Mouse (Mus musculus) ZHBTc4 (cell line): ENCODE measurements around the gene Cyp51.

Source experiments
- DNase-seq: peaks from one replicate; pipeline ENCODE4 v3.0.0-alpha.2; 2011; ENCODE audit warnings: low read depth, low spot score

The Cyp51 gene

DNA sequence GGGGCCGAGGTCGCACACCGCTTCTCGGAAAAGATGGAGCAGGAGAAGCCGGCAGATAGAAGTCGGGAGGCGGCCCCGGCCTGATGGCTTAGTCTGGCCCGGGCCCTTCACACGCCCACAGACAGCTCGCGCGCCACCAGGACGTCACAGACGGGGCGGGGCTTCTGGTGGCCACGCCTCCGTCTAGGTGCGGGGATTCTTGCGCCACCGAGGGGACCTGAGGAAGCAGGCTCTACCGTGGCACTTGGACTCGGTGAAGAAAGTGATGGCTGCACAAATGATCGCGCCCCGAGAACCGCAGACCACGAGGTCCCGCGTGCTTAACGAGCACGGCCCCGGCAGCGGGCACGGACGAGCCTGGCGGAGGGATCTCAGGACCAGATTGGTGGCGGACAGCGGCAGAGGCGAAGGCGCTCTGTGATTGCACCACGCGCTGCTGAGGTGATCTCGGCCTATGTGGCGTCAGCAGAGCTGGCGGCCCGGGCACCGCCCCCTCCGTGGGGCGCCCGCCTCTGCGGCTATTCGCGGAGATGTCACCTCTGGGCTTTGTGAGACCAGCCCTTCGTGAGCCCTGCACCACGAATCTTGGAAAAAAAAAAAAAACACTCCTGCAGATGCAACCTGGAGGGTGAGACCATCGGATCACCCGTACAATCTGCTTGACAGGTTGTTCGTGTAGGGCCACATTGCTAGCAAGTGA lies at the start of gene Cyp51:
Gene Cyp51, minus strand, starts transcription at position 406 of the 700 bp plus-strand sequence.
- peak; percentile 96 for DNase-seq

DNA sequence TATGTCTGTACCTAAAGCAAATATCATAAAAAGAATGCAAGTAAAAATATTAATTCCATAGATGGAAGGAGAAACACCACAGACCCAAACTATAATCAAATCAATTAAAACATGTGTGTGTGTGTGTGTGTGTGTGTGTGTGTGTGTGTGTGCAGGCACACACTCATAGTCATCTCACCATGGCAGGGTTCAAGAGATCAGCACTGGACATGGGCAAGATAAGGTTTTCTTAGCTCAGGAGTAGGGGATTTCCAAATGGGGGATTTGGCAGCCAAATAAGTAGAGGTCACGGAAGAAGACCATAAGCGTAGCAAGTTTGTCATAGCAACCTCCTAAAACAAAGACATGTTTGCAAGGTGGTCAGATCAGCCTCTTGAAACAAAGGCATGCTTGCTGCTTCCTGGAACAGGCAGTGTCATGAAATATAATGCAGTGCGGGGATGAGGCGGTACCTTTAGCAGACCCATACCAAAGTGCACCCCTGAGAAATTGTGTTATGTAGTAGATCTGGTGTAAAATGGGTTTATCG lies 8.1 kb upstream of the Cyp51 start:
- DNase-seq, result no peak

DNA sequence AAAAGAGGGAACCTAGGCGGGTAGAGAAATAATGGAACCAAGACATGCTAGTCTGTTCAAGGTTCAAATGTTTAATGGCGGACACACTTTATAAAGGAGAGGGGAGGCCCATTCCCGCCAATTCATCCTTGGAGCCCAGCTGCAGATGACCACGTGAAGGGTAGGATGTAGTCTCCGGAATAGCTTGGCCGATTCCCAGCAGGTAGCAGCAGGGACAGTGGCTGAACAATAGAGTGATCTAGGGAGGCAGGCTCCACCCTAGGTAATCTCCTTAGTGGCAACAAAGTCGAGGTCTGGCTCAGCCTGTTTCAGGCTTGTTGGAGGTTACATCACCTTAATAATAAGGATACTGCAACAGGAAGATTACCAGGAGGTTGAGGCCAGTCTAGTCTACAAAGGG lies 2.5 kb upstream of the Cyp51 start:
- peak; percentile 67 for DNase-seq

DNA sequence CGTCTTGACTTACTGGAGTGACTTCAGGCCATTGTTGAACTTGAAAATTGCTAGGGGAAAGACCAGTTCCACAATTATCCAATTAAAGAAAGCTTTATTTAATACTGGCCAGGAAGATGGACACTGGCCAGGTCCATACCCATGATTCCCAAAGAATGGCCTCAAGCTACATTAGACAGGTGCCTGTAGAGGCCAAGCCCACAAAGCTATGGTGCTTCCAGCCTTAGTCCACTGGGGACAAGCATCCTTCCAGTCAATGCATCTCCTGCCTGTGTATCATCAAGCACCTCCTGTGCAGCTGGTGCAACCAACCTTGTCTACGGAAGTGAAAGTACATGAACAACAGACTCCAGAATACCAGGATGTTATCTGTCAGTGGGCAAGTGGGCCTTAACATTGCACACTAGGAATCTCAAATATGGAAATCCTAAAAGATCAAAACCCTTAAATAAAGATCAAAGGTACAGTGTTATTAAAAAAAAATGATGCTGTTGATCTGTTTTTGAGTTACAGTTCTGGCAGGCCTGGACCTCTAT lies 1.2 kb upstream of the Cyp51 start:
- no peak for DNase-seq

DNA sequence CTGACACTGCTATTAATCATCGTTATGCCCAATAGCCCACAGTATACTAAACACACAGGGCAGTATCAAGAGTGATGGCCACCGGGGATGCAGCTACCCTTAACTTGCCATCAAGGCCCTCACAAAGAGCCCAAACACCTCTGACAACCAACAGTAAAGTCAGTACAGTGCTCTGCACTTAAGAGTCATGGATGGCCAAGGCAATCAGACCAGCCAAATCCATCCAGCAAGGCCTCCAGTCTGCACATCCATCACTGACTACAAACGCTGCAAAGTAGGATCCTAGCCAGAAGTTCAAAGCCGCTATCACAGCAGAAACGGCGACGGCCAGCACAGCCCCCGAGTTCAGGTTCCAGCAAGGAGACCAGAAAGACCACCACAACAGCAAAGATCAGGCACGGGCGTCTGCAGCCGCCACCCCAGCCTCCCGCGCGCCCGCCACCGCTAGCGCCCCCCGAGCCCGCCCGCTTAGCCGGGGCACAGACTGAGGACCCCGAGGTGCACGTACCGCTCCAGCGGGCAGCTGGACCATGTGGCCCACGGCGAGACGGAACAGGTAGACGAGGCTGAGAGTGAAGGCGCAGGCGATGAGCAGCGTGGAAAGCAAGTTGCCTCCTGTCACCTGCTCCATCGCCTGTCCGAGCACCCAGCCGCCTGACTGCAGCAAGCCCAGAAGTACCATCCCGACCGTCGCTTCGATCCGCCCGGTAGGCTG lies 763 bp downstream of the Cyp51 start:
- DNase-seq, result no peak

DNA sequence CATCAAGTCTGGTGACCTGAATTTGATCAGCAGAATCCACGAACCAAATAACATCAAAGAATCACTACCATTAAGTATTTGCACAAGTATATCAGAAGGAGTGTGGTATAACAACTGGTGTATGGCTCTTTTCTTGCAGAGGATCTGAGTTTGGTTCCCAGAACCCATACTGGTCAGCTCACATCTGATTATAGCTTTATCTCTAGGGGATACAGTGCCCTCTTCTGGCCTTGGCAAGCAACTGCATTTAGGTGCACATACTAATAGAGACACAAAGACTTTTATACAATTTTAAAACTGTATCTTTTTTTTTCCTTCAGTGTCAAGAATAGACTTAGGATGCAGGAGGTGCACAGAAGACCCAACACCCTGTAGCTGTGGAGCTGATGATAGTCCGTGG lies 2.8 kb downstream of the Cyp51 start:
- peak; percentile 72 for DNase-seq

DNA sequence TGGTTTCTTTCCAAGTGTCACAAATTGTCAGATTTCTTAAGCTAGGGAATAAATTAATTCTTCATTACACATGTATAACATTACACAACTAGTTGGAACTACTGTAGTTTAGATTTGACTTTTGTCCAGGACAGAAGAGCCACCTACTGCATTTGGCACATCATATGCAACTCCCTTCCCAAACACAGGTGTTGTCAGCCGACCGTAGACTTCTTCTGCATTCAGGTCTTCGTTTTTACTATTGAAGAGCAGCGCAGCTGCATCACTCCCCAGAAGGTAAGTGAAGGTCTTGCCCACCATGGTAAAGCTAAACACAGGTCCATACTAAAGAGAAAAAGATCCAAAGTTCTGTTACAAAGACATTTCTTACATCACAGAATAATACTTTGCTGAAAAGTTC lies 3.5 kb downstream of the Cyp51 start:
- DNase-seq, result no peak

DNA sequence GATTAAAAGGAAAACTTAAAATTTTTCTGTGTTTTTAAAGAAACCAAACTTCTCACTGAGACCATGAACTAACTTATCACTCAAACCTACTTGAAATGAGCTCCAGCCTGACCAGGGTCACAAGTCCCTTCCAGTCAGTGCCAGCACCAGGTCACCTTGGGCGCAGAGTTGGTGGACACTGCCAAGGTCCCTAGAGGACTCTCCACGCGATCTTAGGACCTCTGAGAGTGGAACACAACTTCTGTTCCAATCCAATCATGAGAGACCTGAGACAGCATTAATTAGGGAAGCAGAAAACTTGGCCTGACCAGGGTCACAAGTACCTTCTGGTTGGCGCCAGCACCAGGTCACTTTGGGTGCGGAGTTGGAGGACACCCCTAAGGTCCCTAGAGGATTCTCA lies 10.1 kb downstream of the Cyp51 start:
- no peak for DNase-seq

DNA sequence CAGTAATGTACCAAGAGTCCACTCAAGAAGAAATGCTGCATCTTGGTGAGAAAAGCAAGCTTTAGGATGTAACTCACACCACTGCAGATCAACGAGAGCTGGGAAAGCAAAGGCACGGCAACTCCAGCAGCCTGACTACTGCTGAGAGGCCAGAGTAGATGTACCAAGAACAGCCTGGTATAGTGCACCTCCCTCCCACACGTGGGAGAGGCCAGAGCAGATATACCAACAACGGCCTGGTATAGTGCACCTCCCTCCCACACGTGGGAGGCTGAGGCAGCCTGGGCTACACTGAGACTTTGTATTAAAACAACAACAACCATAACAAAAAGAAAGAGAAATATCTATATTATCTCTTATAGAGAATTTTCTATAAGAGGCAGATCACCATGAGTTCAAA lies 16.4 kb downstream of the Cyp51 start:
- DNase-seq, result no peak

DNA sequence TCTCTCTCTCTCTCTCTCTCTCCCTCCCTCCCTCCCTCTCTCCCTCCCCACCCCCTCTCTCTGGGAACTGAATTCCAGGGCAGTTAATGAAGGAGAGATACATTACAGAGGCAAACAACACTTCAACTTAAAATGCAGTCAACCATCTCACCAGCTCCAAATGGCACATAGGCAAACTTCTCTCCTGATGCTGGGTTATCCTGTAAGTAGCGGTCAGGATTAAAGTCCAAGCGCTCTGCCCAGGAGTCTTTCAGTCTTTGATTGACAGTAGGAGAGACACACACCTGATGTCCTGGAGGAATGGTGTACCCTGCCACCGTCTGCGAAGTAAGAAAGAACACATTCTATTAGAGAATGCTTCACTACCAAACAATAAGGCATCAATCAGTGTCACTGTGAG lies 18.2 kb downstream of the Cyp51 start:
- no peak for DNase-seq

DNA sequence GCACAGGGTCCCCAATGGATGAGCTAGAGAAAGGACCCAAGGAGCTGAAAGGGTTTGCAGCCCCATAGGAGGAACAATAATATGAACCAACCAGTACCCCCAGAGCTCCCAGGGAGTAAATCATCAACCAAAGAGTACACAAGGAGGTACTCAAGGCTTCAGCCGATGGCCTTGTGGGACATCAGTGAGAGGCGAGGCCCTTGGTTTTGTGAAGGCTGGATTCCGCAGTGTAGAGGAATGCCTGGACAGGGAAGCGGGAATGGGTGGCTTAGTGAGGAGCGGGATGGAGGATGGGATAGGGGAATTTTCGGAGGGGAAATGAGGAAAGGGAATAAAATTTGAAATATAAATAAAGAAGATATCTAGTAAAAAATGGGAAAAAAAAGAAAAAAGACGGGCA lies 19.6 kb downstream of the Cyp51 start:
- no peak for DNase-seq

DNA sequence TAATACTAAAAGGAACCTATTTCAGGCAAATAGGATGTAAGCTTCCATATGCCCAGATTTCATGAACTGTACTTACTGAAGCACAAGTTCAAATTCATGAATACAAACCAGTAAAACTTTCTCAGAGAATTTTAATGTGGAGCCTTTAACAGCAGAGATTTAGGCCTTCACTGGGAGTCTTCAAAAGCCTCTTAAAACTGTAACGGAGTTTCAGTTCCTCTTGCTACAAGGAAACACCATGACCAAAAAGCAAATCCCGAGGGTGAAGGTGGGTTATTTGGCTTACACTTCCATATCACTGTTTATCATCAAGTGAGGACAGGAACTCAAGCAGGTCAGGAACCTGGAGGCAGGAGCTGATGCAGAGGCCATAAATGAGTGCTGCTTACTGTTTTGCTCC lies 23.0 kb downstream of the Cyp51 start:
- no peak for DNase-seq

DNA sequence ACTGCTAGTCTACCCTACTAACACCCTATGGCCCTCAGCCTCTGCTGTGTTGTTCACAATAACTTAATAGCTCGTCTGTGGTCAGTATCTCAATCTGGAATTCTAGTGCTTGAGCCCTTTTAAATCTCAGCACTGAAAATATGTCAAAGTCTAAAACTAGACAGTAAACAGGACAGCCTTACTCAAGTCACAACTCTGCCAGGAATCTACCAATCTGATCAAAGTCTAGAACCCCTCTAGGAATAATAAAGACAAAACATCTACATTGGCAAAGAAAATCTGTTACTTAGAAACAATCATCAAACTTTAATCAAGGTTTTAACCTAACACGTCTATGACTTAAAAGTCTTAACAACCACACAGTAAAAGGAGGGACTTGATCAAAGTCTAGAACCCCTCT lies 23.7 kb downstream of the Cyp51 start:
- DNase-seq, result no peak

DNA sequence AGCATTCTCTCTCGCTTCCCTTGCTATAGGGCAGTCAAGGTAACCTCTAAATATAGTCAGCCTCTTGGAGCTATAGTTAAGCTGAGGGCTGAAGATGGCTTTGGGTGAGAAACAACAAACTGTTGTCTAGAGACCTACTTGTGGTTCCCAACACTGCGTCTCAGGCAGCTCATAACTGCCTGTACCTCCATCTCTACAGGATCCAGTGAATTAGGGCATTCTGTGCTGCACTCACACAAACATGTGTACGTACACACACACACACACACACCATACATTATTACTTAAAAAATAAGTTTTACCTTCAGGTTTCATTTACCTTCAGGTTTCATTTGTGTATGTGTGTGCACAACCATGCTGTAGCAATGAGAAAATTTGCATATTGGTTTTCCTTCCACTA lies 25.5 kb downstream of the Cyp51 start:
- no peak for DNase-seq

DNA sequence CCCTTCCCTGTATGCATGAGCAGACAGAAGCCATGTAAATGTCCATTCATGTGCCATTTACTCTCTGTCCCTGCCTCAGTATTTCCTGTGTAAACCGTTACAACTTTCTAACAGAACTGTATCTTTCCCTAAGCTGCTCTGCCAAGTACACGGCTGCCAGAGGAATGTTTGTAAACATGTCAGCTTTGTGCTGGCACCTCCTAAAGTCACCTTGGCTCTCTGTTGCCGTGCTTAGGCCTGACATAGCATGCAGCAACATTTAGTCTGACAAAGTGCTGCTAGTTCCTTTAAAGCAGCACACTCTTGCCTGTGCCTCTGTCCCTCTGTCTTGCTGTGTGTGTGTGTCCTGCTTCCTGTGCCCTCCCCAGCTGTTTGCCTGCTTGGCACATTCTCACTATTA lies 37.3 kb downstream of the Cyp51 start:
- DNase-seq, result no peak

DNA sequence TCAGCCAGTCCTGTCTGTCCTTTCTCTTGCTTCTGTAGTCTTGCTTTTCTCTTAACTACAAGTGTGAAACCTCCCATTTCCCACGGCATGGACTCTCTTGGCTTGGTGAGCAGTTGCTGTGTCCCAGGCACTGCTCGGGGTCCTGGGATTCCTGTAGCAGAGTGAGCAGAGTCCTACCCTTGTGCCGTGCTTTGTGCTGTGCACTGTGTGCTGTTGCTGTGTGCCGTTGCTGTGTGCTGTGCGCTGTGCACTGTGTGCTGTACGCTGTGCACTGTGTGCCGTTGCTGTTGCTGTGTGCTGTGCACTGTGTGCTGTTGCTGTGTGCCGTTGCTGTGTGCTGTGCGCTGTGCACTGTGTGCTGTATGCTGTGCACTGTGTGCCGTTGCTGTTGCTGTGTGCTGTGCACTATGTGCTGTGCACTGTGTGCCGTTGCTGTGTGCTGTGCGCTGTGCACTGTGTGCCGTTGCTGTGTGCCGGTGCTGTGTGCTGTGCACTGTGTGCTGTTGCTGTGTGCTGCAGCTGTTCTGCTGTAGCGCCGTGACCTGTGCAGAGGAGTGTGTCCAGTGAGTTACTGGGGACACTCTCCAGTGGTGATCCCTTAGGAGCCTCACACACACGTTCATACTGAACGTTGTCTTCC lies 38.0 kb downstream of the Cyp51 start:
- DNase-seq, result no peak

DNA sequence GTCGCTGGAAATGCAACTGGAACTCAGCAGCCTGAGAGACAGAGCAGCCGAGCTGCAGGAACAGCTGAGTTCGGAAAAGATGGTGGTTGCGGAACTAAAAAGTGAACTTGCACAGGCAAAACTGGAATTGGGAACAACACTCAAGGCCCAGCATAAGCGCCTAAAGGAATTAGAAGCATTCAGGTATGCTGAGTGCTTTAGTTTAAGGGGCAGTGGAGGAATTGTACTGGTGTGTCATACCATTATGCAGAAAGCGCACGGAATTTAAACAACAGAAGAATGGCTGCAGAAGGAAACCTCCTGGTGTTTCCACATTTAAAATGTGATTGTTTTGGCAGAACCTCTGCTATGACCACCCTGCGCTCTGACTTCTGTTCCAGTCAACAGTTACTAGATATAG lies 44.2 kb downstream of the Cyp51 start:
- peak; percentile 26 for DNase-seq

DNA sequence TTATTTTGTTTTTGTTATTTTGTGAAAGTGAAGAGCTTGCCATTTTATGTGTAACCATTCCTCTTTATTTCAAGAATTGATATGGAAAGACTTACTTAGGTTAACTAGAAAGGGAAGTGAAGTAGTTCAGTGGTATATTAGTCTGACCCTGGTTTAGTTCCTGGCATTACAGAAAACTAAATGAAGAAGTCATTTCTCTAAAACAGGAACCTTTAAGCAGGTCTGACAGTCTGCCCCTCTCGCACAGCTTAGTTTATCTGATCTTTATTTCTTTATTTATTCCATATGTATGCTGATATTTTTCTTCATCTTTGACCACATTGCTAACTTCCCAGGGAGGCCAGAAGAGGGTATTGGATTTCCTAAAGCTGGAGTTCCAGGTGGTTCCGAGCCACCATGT lies 63.6 kb downstream of the Cyp51 start:
- no peak for DNase-seq

DNA sequence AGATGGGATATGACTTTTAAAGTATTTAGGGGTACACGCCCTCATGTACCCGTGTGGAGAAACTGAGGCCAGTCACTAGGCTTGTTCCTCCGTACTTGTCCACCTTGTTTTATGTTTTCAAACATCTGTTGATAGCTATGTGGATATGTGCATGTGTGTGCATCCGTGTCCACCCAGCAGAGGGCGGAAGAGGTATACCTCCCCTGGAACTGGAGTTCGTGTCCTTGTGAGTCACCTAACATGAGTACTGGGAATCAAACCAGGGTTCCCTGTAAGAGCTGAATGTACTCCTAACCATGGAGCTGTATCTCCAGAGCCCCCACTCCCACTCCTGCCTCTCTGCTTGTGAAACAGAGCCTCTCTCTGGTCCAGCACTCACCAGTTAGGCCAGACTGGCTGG lies 64.2 kb downstream of the Cyp51 start:
- no peak for DNase-seq

DNA sequence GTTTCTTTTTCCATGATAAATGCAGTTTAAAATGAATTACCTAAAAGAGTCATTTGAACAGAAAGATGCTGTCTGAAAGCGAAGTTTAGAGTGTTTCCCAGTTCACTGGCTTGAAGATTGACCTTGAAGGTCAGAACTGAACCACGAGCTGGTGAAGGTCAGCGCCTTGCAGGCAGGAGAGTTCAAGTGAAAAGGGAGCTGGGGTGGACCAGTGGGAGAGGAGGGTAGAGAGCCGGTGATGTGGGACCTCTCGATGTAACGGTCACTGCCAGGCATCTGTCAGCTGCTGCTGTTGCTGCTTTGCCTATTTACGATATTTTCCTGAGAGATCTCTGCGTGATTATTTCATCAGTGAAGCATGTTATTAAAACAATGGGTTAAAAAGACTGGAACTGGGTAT lies 65.2 kb downstream of the Cyp51 start:
- no peak for DNase-seq

DNA sequence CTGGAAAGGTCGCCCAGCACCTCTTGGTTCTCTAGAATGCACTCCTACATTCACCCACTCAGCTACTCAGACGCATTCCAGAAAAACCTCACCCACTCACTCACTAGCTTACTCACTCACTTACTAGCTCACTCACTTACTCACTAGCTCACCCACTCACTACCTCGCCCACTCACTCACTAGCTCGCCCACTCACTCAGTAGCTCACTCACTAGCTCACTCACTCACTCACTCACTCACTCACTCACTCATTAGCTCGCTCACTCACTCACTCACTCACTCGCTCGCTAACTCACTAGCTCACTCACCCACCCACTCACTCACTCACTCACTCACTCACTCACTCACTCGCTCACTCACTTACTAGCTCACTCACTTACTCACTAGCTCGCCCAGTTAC lies 67.9 kb downstream of the Cyp51 start:
- peak; percentile 71 for DNase-seq

DNA sequence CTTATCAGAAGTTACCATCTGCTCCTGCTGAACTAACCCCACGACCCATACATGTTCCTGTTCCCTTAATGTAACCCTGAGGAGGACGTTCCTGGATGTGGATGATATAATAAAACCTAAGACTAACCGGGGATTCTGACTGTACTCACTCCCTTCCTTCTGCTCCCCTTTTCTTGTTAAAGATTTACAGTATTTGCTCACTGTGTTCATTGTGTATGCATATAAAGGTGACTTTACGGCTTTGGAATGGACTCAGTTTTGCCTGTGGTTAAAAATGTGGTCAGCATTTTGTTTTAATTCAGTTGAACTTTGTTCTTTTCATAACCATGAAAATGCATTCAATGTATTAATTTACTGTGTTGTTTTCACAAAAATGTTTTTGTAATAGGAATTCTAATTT lies 72.7 kb downstream of the Cyp51 start:
- no peak for DNase-seq
